Mouse (Mus musculus) small intestine, adult 2 months (tissue): ENCODE measurements around the gene Ccdc155. TPM values are rescaled to one million over a fixed set of nuclear protein-coding genes. Genes with fewer than 3 reads are reported as not detected.
A peak's percentile ranks its signal among the peaks of the same experiment; 100 is the strongest.

Experiments
- H3K27ac ChIP-seq: fragments of 200-500 bp; 2 replicates; pipeline ENCODE4 v1.5.1; 2012; ENCODE audit warnings: low read depth, low read length, control low read depth, inconsistent platforms; ENCODE audit not compliant: insufficient read depth
- H3K27me3 ChIP-seq: fragments of 200-500 bp; 2 replicates; pipeline ENCODE4 v1.6.1; 2012; ENCODE audit warnings: mild to moderate bottlenecking, moderate library complexity, low read length, inconsistent platforms; ENCODE audit not compliant: control insufficient read depth, insufficient read depth
- H3K36me3 ChIP-seq: fragments of 200-500 bp; 2 replicates; pipeline ENCODE4 v1.6.1; 2012; ENCODE audit warnings: mild to moderate bottlenecking, low read length, control low read depth, inconsistent platforms; ENCODE audit not compliant: control insufficient read depth, insufficient read depth
- H3K4me1 ChIP-seq: fragments of 200-500 bp; 2 replicates; pipeline ENCODE4 v1.6.1; 2012; ENCODE audit warnings: low read length, inconsistent platforms, mixed read lengths; ENCODE audit not compliant: control insufficient read depth, insufficient read depth, insufficient read length
- H3K4me3 ChIP-seq: fragments of 200-500 bp; 2 replicates; pipeline ENCODE4 v1.5.1; 2012; ENCODE audit warnings: low read depth, mild to moderate bottlenecking, control low read depth, inconsistent platforms, low read length, moderate library complexity
- CTCF ChIP-seq: fragments of 200-500 bp; IDR thresholded peaks from 2 replicates; pipeline ENCODE4 v1.5.1; 2012; ENCODE audit warnings: low read depth, mild to moderate bottlenecking, control low read depth, inconsistent platforms, low read length, moderate library complexity, mixed read lengths; ENCODE audit not compliant: insufficient replicate concordance, insufficient read length; ENCODE audit errors: extremely low read depth
- POLR2A ChIP-seq: fragments of 200-500 bp; IDR thresholded peaks from 2 replicates; pipeline ENCODE4 v1.6.1; 2012; ENCODE audit warnings: low read depth, mild to moderate bottlenecking, control low read depth, inconsistent platforms, low read length, moderate library complexity
- WGBS: fragments of 180-500 bp; shearing (Covaris S2); methylation state at CpG from one replicate; pipeline ENCODE4 v1.1.7; 2018; 5-methylcytosine and 5-hydroxymethylcytosine counted together
- polyA plus RNA-seq: library from polyadenylated mRNA; depleted of rRNA; stranded (reverse); fragments of >200 nt; gene quantifications from 2 replicates; pipeline ENCODE4 v1.2.3, GENCODE M21; 2012

Ccdc155 gene
- polyA plus RNA-seq, 1 experiment = not detected

DNA sequence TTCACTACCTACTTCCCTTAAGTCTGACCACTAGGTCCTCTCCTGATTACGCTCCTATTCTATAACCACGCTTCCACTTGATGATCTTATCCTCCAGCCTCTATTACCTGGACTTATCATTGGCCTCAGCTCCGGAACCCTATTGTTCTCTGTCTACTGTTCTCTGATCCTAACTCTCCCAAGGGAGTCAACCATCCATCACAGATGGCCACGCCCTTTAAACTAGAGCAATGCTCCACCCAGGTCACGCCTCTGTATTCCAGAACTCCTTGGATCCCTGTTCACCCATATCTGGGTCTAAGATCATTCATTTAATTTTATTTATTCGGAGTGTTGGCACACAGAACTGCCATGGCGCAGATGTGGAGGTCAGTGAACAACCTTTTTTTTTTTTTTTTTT lies 7.7 kb upstream of the Ccdc155 start:
- TF ChIP-seq POLR2A (no peak), CTCF (no peak)
- H3K36me3 ChIP-seq = no peaks in the 10 kb centered on the region
- H3K27ac ChIP-seq = no peak overlapping the region
- WGBS = 71% methylated on average over 7 of the region's 7 CpGs
- peaks cover 16% of the 10 kb centered on the region for H3K27me3 ChIP-seq
- H3K4me3 ChIP-seq = no peak overlapping the region
- H3K4me1 ChIP-seq = peaks cover 11% of the 10 kb centered on the region

DNA sequence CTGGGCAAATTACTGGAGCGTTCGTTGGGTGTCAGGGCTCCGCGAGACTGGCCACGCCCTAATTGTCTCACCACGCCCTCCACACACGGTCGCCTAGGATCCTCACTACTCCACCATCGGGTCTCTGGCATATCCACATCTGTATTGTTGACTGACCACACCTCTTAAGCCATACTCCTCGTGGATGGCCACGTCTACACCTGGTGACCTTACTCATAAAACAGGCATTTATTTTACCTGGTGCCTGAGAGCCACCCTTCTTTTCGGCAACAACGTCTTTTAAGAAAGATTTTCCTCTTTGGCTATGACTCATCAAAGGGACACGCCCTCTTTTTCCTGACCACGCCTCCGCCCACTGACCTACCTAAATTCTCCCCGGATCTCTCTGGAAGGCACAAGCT lies 7.2 kb upstream of the Ccdc155 start, which contains the start of gene Dkkl1:
Dkkl1 (minus strand) TSS at position 297 of the 401 bp plus-strand sequence.
- TF ChIP-seq CTCF = no peak
- TF ChIP-seq POLR2A = no peak
- Histone ChIP-seq H3K4me3 (peak within 1 kb of the TSS; percentile 22), H3K4me1 (peaks cover 11% of the 10 kb centered on the region), H3K36me3 (no peaks in the 10 kb centered on the region), H3K27ac (no peak within 1 kb of the TSS), H3K27me3 (peaks cover 16% of the 10 kb centered on the region)
- 3% methylated on average over 17 of the region's 17 CpGs for WGBS

DNA sequence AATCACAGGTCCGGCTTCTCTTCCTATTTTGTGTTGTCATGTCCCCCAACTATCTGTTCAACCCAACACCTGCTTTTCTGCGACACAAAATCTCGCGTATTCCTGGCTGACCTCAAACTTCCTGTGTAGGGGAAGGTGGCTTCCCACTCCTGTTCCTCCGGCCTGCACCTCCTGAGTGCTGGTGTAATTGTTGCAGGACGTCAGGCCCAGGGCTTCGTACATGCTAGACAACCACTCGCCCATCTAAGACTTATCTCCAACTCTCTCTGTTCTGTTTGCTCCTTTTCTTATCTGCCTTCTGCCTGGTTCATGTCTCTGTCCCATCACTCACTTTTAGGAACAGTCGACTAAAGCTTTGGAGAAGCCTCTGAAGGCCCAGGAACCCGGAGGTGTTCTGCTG lies 6.4 kb upstream of the Ccdc155 start:
- WGBS = 59% methylated on average over 10 of the region's 10 CpGs
- Histone ChIP-seq H3K4me3 (peak overlapping the region; percentile 22; the same call in 1 of the 2 replicates), H3K36me3 (no peaks in the 10 kb centered on the region), H3K27me3 (peaks cover 15% of the 10 kb centered on the region), H3K27ac (no peak overlapping the region), H3K4me1 (peaks cover 11% of the 10 kb centered on the region)
- TF ChIP-seq POLR2A = no peak
- TF ChIP-seq CTCF = no peak

DNA sequence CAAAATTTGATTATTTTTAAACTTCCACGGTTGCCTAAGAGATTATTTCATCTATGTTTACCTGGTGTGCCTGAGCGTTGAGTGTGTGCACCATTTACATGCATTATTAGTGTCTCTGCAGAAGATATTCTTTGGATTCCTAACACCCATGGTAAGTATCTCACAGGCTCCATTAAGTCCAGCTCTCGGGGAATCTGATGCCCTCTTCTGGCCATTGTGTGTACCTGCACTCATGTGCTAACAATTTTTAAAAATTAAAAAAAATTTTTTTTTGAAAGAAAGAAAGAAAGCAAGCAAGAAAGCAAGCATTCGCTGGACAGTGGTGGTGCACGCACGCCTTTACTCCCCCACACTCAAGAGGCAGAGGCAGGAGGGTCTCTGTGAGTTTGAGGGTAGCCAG lies 3.6 kb upstream of the Ccdc155 start:
- no peak overlapping the region for H3K4me3 ChIP-seq

DNA sequence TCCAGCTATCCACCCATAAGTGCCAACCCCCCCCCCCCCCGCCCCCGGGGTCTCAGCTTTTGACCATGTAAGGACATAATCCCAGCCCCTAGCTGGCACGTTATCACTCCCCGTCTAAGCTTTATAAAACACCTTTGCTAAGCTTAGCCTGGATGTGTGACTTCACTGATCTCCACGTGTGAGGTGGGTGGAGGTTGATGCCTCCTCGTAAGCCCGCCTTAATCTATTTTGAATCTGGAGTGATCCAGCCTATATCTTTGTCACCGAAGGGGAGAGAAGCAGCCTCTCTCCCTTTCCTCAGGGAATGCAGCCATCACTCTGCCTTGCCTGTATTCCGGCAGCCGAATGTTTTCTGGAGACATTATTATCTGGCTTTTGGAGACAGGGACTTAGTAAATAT lies 2.0 kb downstream of the Ccdc155 start:
- TF ChIP-seq CTCF = no peak
- no peak for TF ChIP-seq POLR2A
- WGBS = 42% methylated on average over 10 of the region's 10 CpGs
- Histone ChIP-seq H3K4me1 (no peaks in the 10 kb centered on the region), H3K27me3 (no peaks in the 10 kb centered on the region), H3K4me3 (no peak overlapping the region), H3K36me3 (no peaks in the 10 kb centered on the region), H3K27ac (no peak overlapping the region)

More for the DNA sequence above, 3.6 kb upstream of the Ccdc155 start:
- TF ChIP-seq POLR2A = no peak
- TF ChIP-seq CTCF = no peak
- Histone ChIP-seq H3K36me3 (no peaks in the 10 kb centered on the region), H3K4me1 (peaks cover 6% of the 10 kb centered on the region), H3K27ac (no peak overlapping the region), H3K27me3 (peaks cover 7% of the 10 kb centered on the region; the same call in 1 of the 2 replicates)
- 81% methylated on average over 6 of the region's 6 CpGs for WGBS

DNA sequence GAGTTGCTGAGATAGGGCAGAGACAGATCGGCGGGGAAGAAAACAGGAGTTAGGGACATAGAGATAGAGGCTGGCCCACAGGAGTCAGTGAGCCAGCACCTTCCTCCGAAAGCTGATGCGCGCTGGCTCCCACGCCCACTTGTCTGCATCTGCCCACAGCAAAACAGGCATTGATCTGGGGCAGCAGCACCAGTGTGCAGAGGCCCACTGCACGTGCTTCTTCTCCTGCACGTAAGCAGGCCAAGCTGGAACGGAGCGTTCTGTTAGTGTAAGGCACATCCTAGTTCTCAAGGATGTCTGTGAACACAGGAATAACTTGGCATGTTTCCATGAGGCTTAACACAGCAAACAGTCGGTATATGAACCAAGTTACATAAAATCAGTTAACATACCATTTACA lies 5.7 kb downstream of the Ccdc155 start:
- H3K4me3 ChIP-seq = no peak overlapping the region
- TF ChIP-seq CTCF (no peak), POLR2A (no peak)
- WGBS = 76% methylated on average over 11 of the region's 11 CpGs
- no peaks in the 10 kb centered on the region for H3K4me1 ChIP-seq
- H3K27me3 ChIP-seq = no peaks in the 10 kb centered on the region
- no peak overlapping the region for H3K27ac ChIP-seq
- H3K36me3 ChIP-seq = no peaks in the 10 kb centered on the region

DNA sequence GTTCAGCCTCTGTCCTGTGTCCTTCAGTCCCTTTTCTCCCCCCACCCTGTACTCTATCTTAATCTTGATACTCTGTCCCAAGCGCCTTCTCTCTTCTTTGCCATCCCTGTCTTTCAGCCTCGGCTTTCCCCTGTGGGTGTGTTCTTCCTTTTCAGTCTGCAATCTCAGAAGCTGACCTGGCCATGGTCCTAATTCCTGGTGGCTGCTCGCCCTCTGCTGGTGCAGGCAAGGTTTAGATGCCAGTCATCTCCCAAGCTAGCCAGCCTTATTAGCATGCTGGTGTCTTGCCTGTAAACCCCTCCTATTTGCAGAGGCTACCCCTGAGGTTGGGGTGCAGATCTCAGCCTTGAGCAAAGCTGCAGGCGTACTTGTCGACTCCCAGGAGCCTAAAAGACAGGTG lies 6.3 kb downstream of the Ccdc155 start:
- H3K27ac ChIP-seq = no peak overlapping the region
- WGBS = 12% methylated on average over 5 of the region's 5 CpGs
- H3K36me3 ChIP-seq = no peaks in the 10 kb centered on the region
- peak; percentile 75 for TF ChIP-seq CTCF
- no peak for TF ChIP-seq POLR2A
- H3K4me1 ChIP-seq = no peaks in the 10 kb centered on the region
- no peaks in the 10 kb centered on the region for H3K27me3 ChIP-seq
- H3K4me3 ChIP-seq = no peak overlapping the region
